Mouse (Mus musculus) forebrain, postnatal 0 days (tissue): ENCODE measurements at regions not wholly inside any gene's neighbourhood (a gene's known extent, or its start where the extent isn't known, plus 50 kb on each side); places are given as distances from the start of the nearest gene placed in this dataset.

Source experiments
- ATAC-seq: fragments of 200-750 bp; cut with Nextera tagmentation; 2 replicates; pipeline ENCODE4 v1.8.0; 2017; ENCODE audit warnings: mild to moderate bottlenecking, moderate library complexity
- DNase-seq: peaks from one replicate; pipeline ENCODE4 v3.0.0-alpha.2; 2015
- H3K27ac ChIP-seq: fragments of 300-500 bp; sonication (generic); 2 replicates; pipeline ENCODE4 v1.5.1; 2014; ENCODE audit warnings: low read depth, mild to moderate bottlenecking, antibody characterized with exemption, low read length, moderate library complexity, mixed read lengths
- H3K27me3 ChIP-seq: fragments of 300-500 bp; sonication (generic); 2 replicates; pipeline ENCODE4 v1.6.1; 2014; ENCODE audit warnings: mild to moderate bottlenecking, low read length, mixed read lengths; ENCODE audit not compliant: insufficient read depth
- H3K36me3 ChIP-seq: fragments of 300-500 bp; sonication (generic); 2 replicates; pipeline ENCODE4 v1.6.1; 2014; ENCODE audit warnings: mild to moderate bottlenecking, moderate library complexity; ENCODE audit not compliant: insufficient read depth
- H3K4me1 ChIP-seq: fragments of 300-500 bp; sonication (generic); 2 replicates; pipeline ENCODE4 v1.6.1; 2014; ENCODE audit warnings: antibody characterized with exemption; ENCODE audit not compliant: insufficient read depth
- H3K4me2 ChIP-seq: fragments of 300-500 bp; sonication (generic); 2 replicates; pipeline ENCODE4 v1.6.1; 2014; ENCODE audit warnings: low read depth, mild to moderate bottlenecking, moderate library complexity
- H3K4me3 ChIP-seq: fragments of 300-500 bp; sonication (generic); 2 replicates; pipeline ENCODE4 v1.5.1; 2014; ENCODE audit warnings: low read depth, low read length, mixed read lengths
- H3K9ac ChIP-seq: fragments of 300-500 bp; sonication (generic); 2 replicates; pipeline ENCODE4 v1.6.1; 2014; ENCODE audit warnings: mild to moderate bottlenecking
- H3K9me3 ChIP-seq: fragments of 300-500 bp; sonication (generic); 2 replicates; pipeline ENCODE4 v1.6.1; 2016; ENCODE audit warnings: low read length
- CTCF ChIP-seq: sonication (generic); IDR thresholded peaks from 2 replicates; pipeline ENCODE4 v1.5.1; 2016; ENCODE audit warnings: antibody characterized with exemption, control low read depth, low read depth
- WGBS: fragments of 180-500 bp; shearing (Covaris S2); extraction: QIAGEN DNeasy Blood & Tissue Kit; methylation state at CpG from one replicate; pipeline ENCODE4 v1.1.7; 2014; 5-methylcytosine and 5-hydroxymethylcytosine counted together

GRCm38 (mm10) chr11:17686806-17687205 is 266.9 kb downstream of the Etaa1 start:
- DNase-seq (no peak), ATAC-seq (peak; percentile 12; the same call in 1 of the 2 replicates)
- TF ChIP-seq CTCF = no peak
- Histone ChIP-seq H3K36me3 (no peaks in the 10 kb centered on the region), H3K4me1 (no peaks in the 10 kb centered on the region), H3K4me2 (no peak overlapping the region), H3K27me3 (no peaks in the 10 kb centered on the region), H3K4me3 (no peak overlapping the region), H3K27ac (0 out of 2 replicates have a peak overlapping the region, but pooled peaks have one; percentile 30), H3K9ac (no peak overlapping the region), H3K9me3 (no peaks in the 10 kb centered on the region)
- WGBS = 29% methylated on average over 2 of the region's 2 CpGs

- WGBS = 39% methylated on average over 2 of the region's 2 CpGs
- no peaks in the 10 kb centered on the region for H3K27me3 ChIP-seq
- no peak overlapping the region for H3K27ac ChIP-seq
- no peaks in the 10 kb centered on the region for H3K4me1 ChIP-seq
- TF ChIP-seq CTCF = no peak
- ATAC-seq (no peak), DNase-seq (no peak)
- H3K36me3 ChIP-seq = no peaks in the 10 kb centered on the region
- H3K4me3 ChIP-seq = no peak overlapping the region
- no peak overlapping the region for H3K4me2 ChIP-seq
- no peaks in the 10 kb centered on the region for H3K9me3 ChIP-seq
- no peak overlapping the region for H3K9ac ChIP-seq
These were observed 259.5 kb downstream of the Etaa1 start for GRCm38 (mm10) chr11:17694145-17694544.

- Histone ChIP-seq H3K4me1 (no peaks in the 10 kb centered on the region), H3K27me3 (no peaks in the 10 kb centered on the region), H3K4me2 (no peak overlapping the region), H3K9ac (no peak overlapping the region), H3K27ac (no peak overlapping the region), H3K36me3 (no peaks in the 10 kb centered on the region), H3K4me3 (no peak overlapping the region), H3K9me3 (no peaks in the 10 kb centered on the region)
- DNase-seq (no peak), ATAC-seq (no peak)
- TF ChIP-seq CTCF = no peak
These were observed 244.9 kb downstream of the Etaa1 start for GRCm38 (mm10) chr11:17708769-17709168.

GRCm38 (mm10) chr11:17722051-17722450 is 231.6 kb downstream of the Etaa1 start:
- H3K27ac ChIP-seq = no peak overlapping the region
- ATAC-seq = no peak
- no peak overlapping the region for H3K4me2 ChIP-seq
- no peaks in the 10 kb centered on the region for H3K9me3 ChIP-seq
- TF ChIP-seq CTCF = no peak
- no peaks in the 10 kb centered on the region for H3K4me1 ChIP-seq
- no peak overlapping the region for H3K9ac ChIP-seq
- no peaks in the 10 kb centered on the region for H3K27me3 ChIP-seq
- DNase-seq = no peak
- H3K36me3 ChIP-seq = no peaks in the 10 kb centered on the region
- 71% methylated on average over 1 of the region's 1 CpGs for WGBS
- H3K4me3 ChIP-seq = no peak overlapping the region

- TF ChIP-seq CTCF = no peak
- Histone ChIP-seq H3K4me2 (no peak overlapping the region), H3K27me3 (no peaks in the 10 kb centered on the region), H3K36me3 (no peaks in the 10 kb centered on the region), H3K4me3 (no peak overlapping the region), H3K9ac (no peak overlapping the region), H3K4me1 (no peaks in the 10 kb centered on the region), H3K27ac (no peak overlapping the region), H3K9me3 (no peaks in the 10 kb centered on the region)
- 79% methylated on average over 8 of the region's 8 CpGs for WGBS
- DNase-seq (no peak), ATAC-seq (no peak)
These were observed 226.2 kb downstream of the Etaa1 start for GRCm38 (mm10) chr11:17727258-17728034.

- 87% methylated on average over 4 of the region's 4 CpGs for WGBS
- DNase-seq = no peak
These were observed 220.6 kb downstream of the Etaa1 start for GRCm38 (mm10) chr11:17733075-17733474.

GRCm38 (mm10) chr11:17734519-17734918 is 219.2 kb downstream of the Etaa1 start:
- ATAC-seq (no peak), DNase-seq (no peak)
- H3K4me2 ChIP-seq = no peak overlapping the region
- H3K9me3 ChIP-seq = no peaks in the 10 kb centered on the region
- no peak overlapping the region for H3K27ac ChIP-seq
- H3K27me3 ChIP-seq = no peaks in the 10 kb centered on the region
- no peak overlapping the region for H3K9ac ChIP-seq
- H3K4me1 ChIP-seq = no peaks in the 10 kb centered on the region
- WGBS = 75% methylated on average over 2 of the region's 2 CpGs
- TF ChIP-seq CTCF = no peak
- no peak overlapping the region for H3K4me3 ChIP-seq
- H3K36me3 ChIP-seq = no peaks in the 10 kb centered on the region

More at GRCm38 (mm10) chr11:17733075-17733474, 220.6 kb downstream of the Etaa1 start:
- Histone ChIP-seq H3K27ac (no peak overlapping the region), H3K9me3 (no peaks in the 10 kb centered on the region), H3K4me1 (no peaks in the 10 kb centered on the region), H3K36me3 (no peaks in the 10 kb centered on the region), H3K4me2 (no peak overlapping the region), H3K27me3 (no peaks in the 10 kb centered on the region), H3K9ac (no peak overlapping the region), H3K4me3 (no peak overlapping the region)
- no peak for ATAC-seq
- TF ChIP-seq CTCF = no peak
